Mouse (Mus musculus) kidney, adult 2 months (tissue): ENCODE data around the gene Pik3r6. TPM values are rescaled to one million over a fixed set of nuclear protein-coding genes. Genes with fewer than 3 reads are reported as not detected.

Experiments used
- DNase-seq: peaks from one replicate; pipeline ENCODE4 v3.0.0; 2021
- H3K27ac ChIP-seq: fragments of 200-500 bp; 2 replicates; pipeline ENCODE4 v1.5.1; 2012; ENCODE audit warnings: low read depth, low read length, control low read depth, inconsistent platforms; ENCODE audit not compliant: insufficient read depth
- H3K27me3 ChIP-seq: fragments of 200-500 bp; replicated peaks from 2 replicates; pipeline ENCODE4 v1.6.1; 2012; ENCODE audit warnings: mild to moderate bottlenecking, moderate library complexity, low read length, inconsistent platforms; ENCODE audit not compliant: control insufficient read depth, insufficient read depth
- H3K36me3 ChIP-seq: fragments of 200-500 bp; 2 replicates; pipeline ENCODE4 v1.6.1; 2012; ENCODE audit warnings: mild to moderate bottlenecking, moderate library complexity, low read length, inconsistent platforms; ENCODE audit not compliant: control insufficient read depth, insufficient read depth
- H3K4me1 ChIP-seq: fragments of 200-500 bp; 2 replicates; pipeline ENCODE4 v1.6.1; 2011; ENCODE audit warnings: low read length; ENCODE audit not compliant: control insufficient read depth, insufficient read depth
- H3K4me3 ChIP-seq: fragments of 200-500 bp; 2 replicates; pipeline ENCODE4 v1.5.1; 2011; ENCODE audit warnings: mild to moderate bottlenecking, low read depth, low read length, control low read depth; ENCODE audit not compliant: insufficient read depth
- CTCF ChIP-seq: fragments of 200-500 bp; conservative IDR thresholded peaks from 2 replicates; pipeline ENCODE4 v1.5.1; 2011; ENCODE audit warnings: low read depth, mild to moderate bottlenecking, control low read depth, low read length, moderate library complexity, mixed read lengths; ENCODE audit not compliant: insufficient read depth, insufficient read length
- POLR2A ChIP-seq: fragments of 200-500 bp; IDR thresholded peaks from one replicate; pipeline ENCODE4 v1.6.1; 2011; ENCODE audit warnings: low read depth, low read length, control low read depth
- WGBS: fragments of 180-500 bp; shearing (Covaris S2); methylation state at CpG from one replicate; pipeline ENCODE4 v1.1.7; 2018; 5-methylcytosine and 5-hydroxymethylcytosine counted together
- polyA plus RNA-seq: library from polyadenylated mRNA; depleted of rRNA; stranded (reverse); fragments of >200 nt; gene quantifications from 2 replicates; pipeline ENCODE4 v1.2.3, GENCODE M21; 2012

The Pik3r6 gene
- polyA plus RNA-seq, 1 experiment = 3.8 TPM

DNA sequence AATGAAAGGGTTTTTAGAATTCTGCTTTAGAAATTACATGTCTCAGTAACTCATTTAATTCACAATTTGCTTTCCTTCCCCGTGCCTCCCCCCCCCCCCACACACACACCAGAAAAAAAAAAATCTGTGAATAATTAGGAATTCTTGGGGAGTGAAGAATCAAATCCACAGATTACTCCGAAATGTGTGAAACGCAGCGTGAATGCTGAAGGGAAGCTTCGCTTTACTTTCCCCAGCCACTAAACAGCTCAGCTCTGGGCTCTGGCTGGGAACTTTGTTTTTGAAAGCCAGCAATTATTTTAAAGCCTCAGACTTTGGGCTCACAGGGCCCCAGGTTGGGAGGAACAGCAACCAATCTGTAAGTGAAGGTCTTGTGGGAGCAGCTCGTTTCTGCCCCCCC is 77.7 kb downstream of the Pik3r6 start:
- H3K27ac ChIP-seq = no peak overlapping the region
- no peaks in the 10 kb centered on the region for H3K27me3 ChIP-seq

DNA sequence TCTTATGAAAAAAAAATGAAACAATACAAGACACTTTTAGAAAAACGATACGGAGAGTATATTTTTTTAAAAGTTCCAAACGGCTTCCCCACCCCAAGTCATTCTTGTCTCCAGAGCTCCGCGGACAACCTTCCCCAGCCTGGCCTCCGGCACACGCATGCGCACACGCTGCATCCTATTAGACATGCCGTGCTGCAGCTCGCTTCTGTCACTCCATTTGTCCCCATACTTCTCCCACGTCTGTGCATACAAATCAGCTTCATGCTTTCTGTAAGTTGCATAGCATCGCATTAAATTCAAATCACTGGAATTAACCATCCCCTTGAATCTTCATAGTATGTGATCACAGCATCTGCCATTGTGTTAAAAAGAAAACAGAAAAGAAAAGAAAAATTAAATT is 80.4 kb downstream of the Pik3r6 start:
- WGBS = 89% methylated on average over 13 of the region's 13 CpGs
- H3K36me3 ChIP-seq = no peaks in the 10 kb centered on the region
- TF ChIP-seq POLR2A = no peak
- TF ChIP-seq CTCF = no peak
- H3K4me1 ChIP-seq = no peaks in the 10 kb centered on the region
- DNase-seq = no peak
- H3K27me3 ChIP-seq = no peaks in the 10 kb centered on the region
- H3K27ac ChIP-seq = no peak overlapping the region
- H3K4me3 ChIP-seq = no peak overlapping the region

More for the DNA sequence above, 77.7 kb downstream of the Pik3r6 start:
- Histone ChIP-seq H3K4me3 (no peak overlapping the region), H3K36me3 (no peaks in the 10 kb centered on the region), H3K4me1 (no peaks in the 10 kb centered on the region)
- no peak for DNase-seq
- TF ChIP-seq POLR2A (no peak), CTCF (no peak)
- 77% methylated on average over 6 of the region's 6 CpGs for WGBS

DNA sequence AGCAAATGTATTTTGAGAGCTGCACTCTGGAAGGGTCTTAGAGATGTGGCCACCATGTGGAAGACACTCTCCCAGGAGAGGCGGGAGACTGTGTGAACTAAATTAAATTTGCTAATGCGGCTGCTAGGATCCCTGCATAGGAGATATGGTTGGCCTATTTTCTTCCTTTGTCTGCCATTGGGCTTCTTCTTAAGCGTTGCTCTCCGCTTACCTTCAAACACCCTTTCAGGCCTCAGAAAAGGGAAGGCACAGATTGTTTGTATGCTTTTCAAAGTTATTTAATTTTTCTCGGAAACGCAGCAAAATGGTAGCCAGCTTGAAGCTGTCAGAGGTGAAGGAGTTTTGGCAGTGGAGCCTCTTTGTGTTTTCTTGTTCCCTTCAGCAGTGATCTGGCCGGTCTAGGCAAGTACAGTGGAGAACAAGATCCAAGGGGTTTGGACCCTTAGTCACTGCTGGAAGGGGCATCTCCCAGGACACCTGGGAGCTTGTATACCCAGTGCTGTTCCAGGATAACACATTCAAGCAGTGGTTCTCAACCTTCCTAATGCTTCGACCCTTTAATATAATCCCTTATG is 81.2 kb downstream of the Pik3r6 start:
- TF ChIP-seq CTCF (no peak), POLR2A (no peak)
- no peak overlapping the region for H3K4me3 ChIP-seq
- no peaks in the 10 kb centered on the region for H3K36me3 ChIP-seq
- H3K4me1 ChIP-seq = no peaks in the 10 kb centered on the region
- WGBS = 82% methylated on average over 8 of the region's 8 CpGs
- DNase-seq = no peak
- no peaks in the 10 kb centered on the region for H3K27me3 ChIP-seq
- H3K27ac ChIP-seq = no peak overlapping the region

DNA sequence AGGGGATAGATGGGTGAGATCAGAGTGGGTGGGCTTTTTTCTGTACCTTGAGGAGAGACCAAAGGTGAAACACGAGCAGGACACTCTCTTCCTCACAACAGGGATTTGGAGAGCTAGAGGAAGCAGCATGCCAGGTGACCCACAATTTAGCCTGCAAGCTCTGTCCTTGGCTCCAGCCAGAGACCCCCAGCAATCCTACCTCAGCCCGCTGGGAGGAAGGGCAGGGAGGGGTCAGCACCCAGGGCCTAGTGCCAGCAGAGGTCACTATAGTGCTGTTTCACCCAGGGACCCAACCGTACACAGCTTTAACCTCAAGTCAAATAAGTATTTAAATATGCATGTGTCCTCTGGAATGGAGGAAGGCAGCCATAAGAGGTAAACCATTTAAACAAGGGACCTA is 83.1 kb downstream of the Pik3r6 start:
- WGBS = 23% methylated on average over 3 of the region's 3 CpGs
- Histone ChIP-seq H3K4me1 (no peaks in the 10 kb centered on the region), H3K27me3 (no peaks in the 10 kb centered on the region), H3K27ac (no peak overlapping the region), H3K36me3 (no peaks in the 10 kb centered on the region), H3K4me3 (no peak overlapping the region)
- DNase-seq = no peak
- TF ChIP-seq CTCF (peak; percentile 45; the same call in 1 of the 2 replicates), POLR2A (no peak)

DNA sequence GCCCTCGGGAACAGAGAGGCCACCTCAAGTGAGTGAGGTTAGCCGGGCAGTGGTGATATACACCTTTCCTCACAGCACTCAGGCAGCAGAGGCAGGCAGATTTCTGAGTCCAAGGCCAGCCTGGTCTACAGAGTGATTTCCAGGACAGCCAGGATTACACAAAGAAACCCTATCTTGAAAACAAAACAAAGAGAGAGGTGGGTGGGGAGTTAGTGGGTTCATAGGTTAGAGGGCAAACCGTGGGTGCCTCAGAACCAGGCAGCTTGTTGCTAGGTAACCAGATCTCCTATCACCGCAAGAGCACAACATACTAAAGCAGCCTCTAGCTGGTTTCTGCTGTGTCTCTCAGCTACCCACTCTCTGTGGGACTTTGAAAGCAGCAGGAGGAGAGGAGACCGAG is 83.9 kb downstream of the Pik3r6 start, which contains the start of gene Ccdc42:
Gene Ccdc42, plus strand, starts transcription at position 301 of the 400 bp plus-strand sequence.
- Histone ChIP-seq H3K27ac (no peak within 1 kb of the TSS), H3K4me1 (no peaks in the 10 kb centered on the region), H3K4me3 (no peak within 1 kb of the TSS), H3K27me3 (no peaks in the 10 kb centered on the region), H3K36me3 (no peaks in the 10 kb centered on the region)
- TF ChIP-seq POLR2A (no peak), CTCF (no peak)
- no peak for DNase-seq
- WGBS = 69% methylated on average over 5 of the region's 5 CpGs

DNA sequence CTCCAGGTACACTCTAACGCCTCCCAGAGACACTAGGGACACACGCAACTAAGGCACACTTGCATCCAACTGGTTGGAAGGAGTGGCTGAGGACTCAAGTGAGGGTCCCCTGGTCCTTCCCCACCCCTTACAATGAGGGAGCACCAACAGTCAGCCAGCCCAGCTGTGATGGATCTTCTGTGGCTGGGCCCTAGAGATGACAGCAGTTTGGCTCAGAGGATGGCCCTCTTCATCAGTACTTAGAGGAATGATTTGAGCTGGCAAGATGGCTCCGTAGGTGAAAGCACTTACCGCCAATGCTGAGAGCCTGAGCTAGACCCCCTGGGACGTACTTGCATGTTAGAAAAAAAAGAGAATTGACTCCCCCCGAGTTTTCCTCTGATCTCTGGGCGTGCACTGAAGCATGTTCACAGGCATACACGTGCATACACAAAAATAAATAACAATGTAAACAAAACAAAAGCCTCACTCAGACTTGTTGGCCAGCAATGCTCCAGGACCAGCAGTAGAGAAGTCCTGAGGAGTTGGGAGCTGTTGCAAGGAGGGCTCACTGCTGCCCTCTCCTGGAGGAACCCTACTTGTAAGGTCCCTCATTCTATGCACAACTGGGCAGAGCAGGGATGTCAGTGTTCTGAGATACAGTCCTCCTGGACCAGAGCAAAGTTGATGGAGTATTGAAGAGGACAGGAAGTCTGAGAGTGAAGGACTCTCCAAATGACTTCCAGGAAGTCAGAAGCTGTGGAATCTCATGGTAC is 86.4 kb downstream of the Pik3r6 start:
- 69% methylated on average over 8 of the region's 8 CpGs for WGBS
- no peaks in the 10 kb centered on the region for H3K27me3 ChIP-seq
- no peaks in the 10 kb centered on the region for H3K4me1 ChIP-seq
- DNase-seq = peak; percentile 87
- no peak overlapping the region for H3K27ac ChIP-seq
- H3K36me3 ChIP-seq = no peaks in the 10 kb centered on the region
- TF ChIP-seq CTCF (peak; percentile 93), POLR2A (no peak)
- no peak overlapping the region for H3K4me3 ChIP-seq

DNA sequence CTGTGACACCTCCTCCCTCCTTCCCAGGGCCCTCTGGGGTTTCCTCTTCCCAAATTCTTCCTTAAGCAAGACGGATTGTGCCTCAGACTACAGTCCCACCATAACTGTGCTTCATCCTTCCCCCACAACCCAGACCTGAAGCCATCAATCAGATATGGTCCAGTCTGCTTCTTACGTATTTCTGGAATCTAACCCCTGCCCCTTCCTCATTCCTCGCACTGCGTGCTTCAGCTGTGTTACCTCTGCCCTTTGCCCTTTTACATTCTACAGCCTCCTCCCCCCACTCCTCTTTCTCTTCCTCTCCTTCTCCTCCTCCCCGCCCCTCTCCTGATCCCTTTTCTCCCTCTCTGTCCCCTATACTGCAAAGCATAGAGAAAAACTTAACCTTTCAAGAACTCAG is 88.9 kb downstream of the Pik3r6 start:
- H3K4me1 ChIP-seq = no peaks in the 10 kb centered on the region
- TF ChIP-seq POLR2A (no peak), CTCF (no peak)
- H3K27me3 ChIP-seq = no peaks in the 10 kb centered on the region
- no peaks in the 10 kb centered on the region for H3K36me3 ChIP-seq
- peak; percentile 22 for DNase-seq
- H3K4me3 ChIP-seq = no peak overlapping the region
- 47% methylated on average over 5 of the region's 5 CpGs for WGBS
- no peak overlapping the region for H3K27ac ChIP-seq
